Mouse (Mus musculus) embryonic fibroblast, embryonic 13.5 days (primary cell): ENCODE measurements around the gene Rmdn3.

Experiments used
- CTCF ChIP-seq: IDR thresholded peaks from 2 replicates; pipeline ENCODE4 v1.5.1; 2011; ENCODE audit warnings: mild to moderate bottlenecking, control low read depth, low read length, moderate library complexity, borderline replicate concordance; ENCODE audit not compliant: insufficient read depth
- POLR2A ChIP-seq: IDR thresholded peaks from 2 replicates; pipeline ENCODE4 v1.6.1; 2011; ENCODE audit warnings: low read depth, mild to moderate bottlenecking, control low read depth, low read length, moderate library complexity

DNA sequence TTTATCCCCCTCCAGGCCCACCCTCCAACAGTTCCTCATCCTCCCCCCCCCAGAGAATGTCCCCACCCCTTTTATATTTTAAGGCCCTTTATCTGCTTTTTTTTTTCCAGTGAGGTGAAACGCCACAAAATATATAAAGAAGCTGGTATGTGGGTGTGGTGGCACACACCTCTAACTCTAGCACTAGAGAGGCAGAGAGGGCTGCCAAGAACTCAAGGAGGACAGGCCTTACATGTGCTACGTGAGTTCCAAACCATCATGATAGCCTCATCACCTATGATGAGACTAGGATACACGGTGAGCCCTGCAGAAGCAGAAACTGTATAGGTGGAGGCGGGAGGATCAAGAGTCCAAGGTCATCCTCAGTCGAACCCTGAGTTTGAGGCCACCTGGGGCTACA lies 34.1 kb upstream of the Rmdn3 start:
- TF ChIP-seq CTCF, result no peak
- TF ChIP-seq POLR2A, result no peak
